Mouse (Mus musculus) myocyte (in vitro differentiated cells): Measurements from ENCODE around the gene Ltf.

ENCODE experiments used
- CEBPB ChIP-seq: IDR thresholded peaks from 2 replicates; pipeline ENCODE4 v1.6.1; 2011; ENCODE audit warnings: mild to moderate bottlenecking, moderate library complexity; ENCODE audit not compliant: poor library complexity, insufficient read depth, severe bottlenecking
- E2F4 ChIP-seq: IDR thresholded peaks from one replicate; pipeline ENCODE4 v1.6.1; 2011; ENCODE audit warnings: mild to moderate bottlenecking, control low read depth, moderate library complexity; ENCODE audit not compliant: insufficient read depth
- MAX ChIP-seq: IDR thresholded peaks from one replicate; pipeline ENCODE4 v1.6.1; 2011; ENCODE audit warnings: low read depth, mild to moderate bottlenecking, control low read depth
- MYOD1 ChIP-seq, 3 experiments: IDR thresholded peaks; one replicate each; pipeline ENCODE4 v1.6.1; 2011; ENCODE audit warnings: control low read depth in 2 of 3, low read depth in 2 of 3, mild to moderate bottlenecking in 2 of 3, moderate library complexity in 1 of 3; ENCODE audit not compliant: insufficient read length in 2 of 3, control insufficient read depth in 1 of 3
- MYOG ChIP-seq, 3 experiments: IDR thresholded peaks; one replicate each; pipeline ENCODE4 v1.6.1; 2011; ENCODE audit warnings: control low read depth in 2 of 3, low read depth in 2 of 3, mild to moderate bottlenecking in 2 of 3; ENCODE audit not compliant: insufficient read length in 2 of 3, control insufficient read depth in 1 of 3, insufficient read depth in 1 of 3
- POLR2A ChIP-seq: IDR thresholded peaks from one replicate; pipeline ENCODE4 v1.6.1; 2011; ENCODE audit warnings: low read depth, mild to moderate bottlenecking, control low read depth, moderate library complexity; ENCODE audit not compliant: insufficient read length
- POLR2AphosphoS2 ChIP-seq: IDR thresholded peaks from one replicate; pipeline ENCODE4 v1.6.1; 2011; ENCODE audit warnings: low read depth, control low read depth; ENCODE audit not compliant: insufficient read length
- SRF ChIP-seq: IDR thresholded peaks from one replicate; pipeline ENCODE4 v1.6.1; 2011; ENCODE audit warnings: low read depth; ENCODE audit not compliant: control insufficient read depth, insufficient read length
- TCF12 ChIP-seq: IDR thresholded peaks from one replicate; pipeline ENCODE4 v1.6.1; 2011; ENCODE audit warnings: mild to moderate bottlenecking, control low read depth; ENCODE audit not compliant: poor library complexity, insufficient read depth, severe bottlenecking
- TCF3 ChIP-seq: IDR thresholded peaks from one replicate; pipeline ENCODE4 v1.6.1; 2011; ENCODE audit warnings: low read depth, control low read depth; ENCODE audit not compliant: insufficient read length
- USF1 ChIP-seq: IDR thresholded peaks from one replicate; pipeline ENCODE4 v1.6.1; 2011; ENCODE audit warnings: low read depth, mild to moderate bottlenecking, control low read depth, moderate library complexity

GRCm38 (mm10) chr9:110989543-110989942 is 29.5 kb upstream of the Ltf start:
- no peak for TF ChIP-seq POLR2A
- TF ChIP-seq MYOD1 (IDR thresholded peaks at IDR 0.05; ENCODE audit: control insufficient read depth in 1 of 3, insufficient read length in 2 of 3, low read depth in 2 of 3) = no peak
- no peak for TF ChIP-seq MAX
- no peak for TF ChIP-seq USF1
- no peak for TF ChIP-seq TCF12
- TF ChIP-seq POLR2AphosphoS2 = no peak
- TF ChIP-seq SRF = no peak
- no peak for TF ChIP-seq MYOG (IDR thresholded peaks at IDR 0.05; ENCODE audit: control insufficient read depth in 1 of 3, insufficient read depth in 1 of 3, insufficient read length in 2 of 3, low read depth in 2 of 3)
- TF ChIP-seq CEBPB = no peak
- no peak for TF ChIP-seq E2F4
- TF ChIP-seq TCF3 = no peak
